Mouse (Mus musculus) kidney, embryonic 16.5 days (tissue): ENCODE results near the gene Cib2. TPM values are rescaled to one million over a fixed set of nuclear protein-coding genes. Genes with fewer than 3 reads are reported as not detected.
"Not testable (repeated sequence)": the region's sequence is repeated elsewhere in the genome, so short reads cannot be mapped to it uniquely, and the experiment has no call there.

Source experiments
- ATAC-seq: fragments of 200-750 bp; cut with Nextera tagmentation; 2 replicates; pipeline ENCODE4 v1.8.0; 2017; ENCODE audit warnings: moderate TSS enrichment; ENCODE audit not compliant: low FRiP score, low TSS enrichment
- H3K27ac ChIP-seq: fragments of 300-500 bp; sonication (generic); 2 replicates; pipeline ENCODE4 v1.5.1; 2014; ENCODE audit warnings: low read length
- H3K27me3 ChIP-seq: fragments of 300-500 bp; sonication (generic); 2 replicates; pipeline ENCODE4 v1.6.1; 2014; ENCODE audit warnings: low read length, control low read depth, mixed read lengths; ENCODE audit not compliant: insufficient read depth
- H3K36me3 ChIP-seq: fragments of 300-500 bp; sonication (generic); 2 replicates; pipeline ENCODE4 v1.6.1; 2014; ENCODE audit warnings: low read length, control low read depth, mixed read lengths; ENCODE audit not compliant: insufficient read depth
- H3K4me1 ChIP-seq: fragments of 300-500 bp; sonication (generic); 2 replicates; pipeline ENCODE4 v1.6.1; 2014; ENCODE audit warnings: low read length, control low read depth, mixed read lengths; ENCODE audit not compliant: insufficient read depth
- H3K4me2 ChIP-seq: fragments of 300-500 bp; sonication (generic); replicated peaks from 2 replicates; pipeline ENCODE4 v1.6.1; 2014; ENCODE audit warnings: low read depth, low read length
- H3K4me3 ChIP-seq: fragments of 300-500 bp; sonication (generic); 2 replicates; pipeline ENCODE4 v1.5.1; 2014; ENCODE audit warnings: mild to moderate bottlenecking, low read length
- H3K9ac ChIP-seq: fragments of 300-500 bp; sonication (generic); replicated peaks from 2 replicates; pipeline ENCODE4 v1.6.1; 2014; ENCODE audit warnings: low read length
- H3K9me3 ChIP-seq: fragments of 300-500 bp; sonication (generic); 2 replicates; pipeline ENCODE4 v1.6.1; 2016; ENCODE audit warnings: low read length, control low read depth
- WGBS: fragments of 180-500 bp; shearing (Covaris S2); extraction: QIAGEN DNeasy Blood & Tissue Kit; methylation state at CpG from one replicate; pipeline ENCODE4 v1.1.7; 2014; 5-methylcytosine and 5-hydroxymethylcytosine counted together
- polyA plus RNA-seq: library from polyadenylated mRNA; unstranded; fragments of >200 nt; fragmentation: Nextera tagmentation; extraction: Ambion mirVana; gene quantifications from 2 replicates; pipeline ENCODE4 v1.2.1, GENCODE M21; 2015

Cib2 gene
- polyA plus RNA-seq, 1 experiment from 2014 or later = 15.9 TPM

DNA sequence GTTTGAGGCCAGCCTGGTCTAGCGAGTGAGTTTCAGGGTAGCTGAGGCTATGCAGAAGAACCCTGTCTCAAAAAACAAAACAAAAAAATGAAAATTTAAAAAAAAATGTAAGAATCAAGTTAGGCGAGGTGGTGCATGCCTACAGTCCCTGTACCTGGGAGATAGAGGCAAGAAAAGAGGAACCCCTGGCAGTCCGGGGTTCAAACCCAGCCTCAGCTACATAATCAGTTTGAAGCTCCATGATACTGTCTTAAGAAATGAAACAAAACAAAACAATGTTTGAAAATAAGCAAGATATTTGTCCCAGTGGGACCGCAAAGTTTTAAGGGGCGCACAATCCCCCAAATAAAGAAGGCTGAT is 25.8 kb upstream of the Cib2 start:
- Histone ChIP-seq H3K4me2 (peak overlapping the region; percentile 56), H3K4me3 (peak overlapping the region; percentile 81), H3K4me1 (peaks cover 16% of the 10 kb centered on the region), H3K9me3 (no peaks in the 10 kb centered on the region), H3K9ac (peak overlapping the region; percentile 54), H3K27me3 (no peaks in the 10 kb centered on the region), H3K36me3 (peaks cover 9% of the 10 kb centered on the region; the same call in 1 of the 2 replicates), H3K27ac (no peak overlapping the region)
- ATAC-seq = no peak; the same call in 1 of the 2 replicates
- 38% methylated on average over 5 of the region's 5 CpGs for WGBS

DNA sequence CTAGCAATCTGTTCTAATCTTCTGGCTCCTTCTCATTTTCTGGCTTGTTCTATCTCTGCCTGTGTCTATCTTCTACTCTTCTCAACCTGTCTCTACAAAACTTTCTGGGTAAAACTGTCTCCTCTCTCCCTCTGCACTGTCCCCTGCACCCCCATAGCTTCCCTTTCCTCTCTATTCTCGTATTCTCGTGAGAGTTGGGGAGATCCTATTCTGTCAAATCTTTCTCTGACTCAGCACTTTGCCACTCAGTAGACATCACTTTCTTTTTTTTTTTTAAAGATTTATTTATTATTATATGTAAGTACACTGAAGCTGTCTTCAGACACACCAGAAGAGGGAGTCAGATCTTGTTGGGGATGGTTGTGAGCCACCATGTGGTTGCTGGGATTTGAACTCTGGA is 24.1 kb upstream of the Cib2 start:
- peaks cover 16% of the 10 kb centered on the region for H3K4me1 ChIP-seq
- not testable (repeated sequence) for ATAC-seq, H3K27ac ChIP-seq, H3K27me3 ChIP-seq, H3K36me3 ChIP-seq, H3K4me2 ChIP-seq, H3K4me3 ChIP-seq, H3K9me3 ChIP-seq, H3K9ac ChIP-seq
- 86% methylated on average over 2 of the region's 2 CpGs for WGBS

DNA sequence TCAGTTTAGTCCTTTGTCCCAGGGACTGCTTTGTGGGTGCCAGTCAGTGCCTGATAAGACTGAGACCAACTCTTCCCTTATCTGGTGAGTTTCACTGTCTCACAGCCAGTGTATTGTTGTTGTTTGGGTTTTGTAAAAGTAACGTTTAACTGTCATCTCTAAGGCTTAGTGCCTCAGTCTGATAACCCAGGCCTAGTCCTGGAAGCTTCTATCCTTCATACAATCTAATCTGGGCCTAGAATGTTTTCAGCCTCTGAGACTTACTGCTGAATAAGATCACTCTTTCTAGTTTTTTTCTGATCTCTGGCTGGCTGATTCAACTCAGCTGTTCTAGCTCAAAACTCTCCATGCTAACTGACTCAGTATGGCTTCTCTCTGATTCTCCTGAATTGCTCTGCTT is 23.7 kb upstream of the Cib2 start:
- 74% methylated on average over 1 of the region's 1 CpGs for WGBS
- no peak overlapping the region for H3K27ac ChIP-seq
- no peak overlapping the region for H3K4me2 ChIP-seq
- no peak overlapping the region for H3K9ac ChIP-seq
- H3K9me3 ChIP-seq = no peaks in the 10 kb centered on the region
- no peak overlapping the region for H3K4me3 ChIP-seq
- no peaks in the 10 kb centered on the region for H3K27me3 ChIP-seq
- no peaks in the 10 kb centered on the region for H3K36me3 ChIP-seq
- H3K4me1 ChIP-seq = peaks cover 16% of the 10 kb centered on the region
- no peak for ATAC-seq

- no peak for ATAC-seq
- H3K4me2 ChIP-seq = no peak overlapping the region
- no peaks in the 10 kb centered on the region for H3K4me1 ChIP-seq
- H3K27me3 ChIP-seq = no peaks in the 10 kb centered on the region
- WGBS = 47% methylated on average over 9 of the region's 9 CpGs
- no peak overlapping the region for H3K4me3 ChIP-seq
- H3K27ac ChIP-seq = no peak overlapping the region
- no peaks in the 10 kb centered on the region for H3K36me3 ChIP-seq
- H3K9me3 ChIP-seq = no peaks in the 10 kb centered on the region
- H3K9ac ChIP-seq = no peak overlapping the region
These were observed 11.3 kb upstream of the Cib2 start for GRCm38 (mm10) chr9:54571130-54571839.

GRCm38 (mm10) chr9:54568732-54569131 is 8.7 kb upstream of the Cib2 start:
- no peak overlapping the region for H3K4me3 ChIP-seq
- H3K27me3 ChIP-seq = no peaks in the 10 kb centered on the region
- no peaks in the 10 kb centered on the region for H3K4me1 ChIP-seq
- no peaks in the 10 kb centered on the region for H3K36me3 ChIP-seq
- 0 out of 2 replicates have a peak, but pooled peaks have one; percentile 46 for ATAC-seq
- H3K9ac ChIP-seq = no peak overlapping the region
- no peaks in the 10 kb centered on the region for H3K9me3 ChIP-seq
- no peak overlapping the region for H3K4me2 ChIP-seq
- no peak overlapping the region for H3K27ac ChIP-seq
- 52% methylated on average over 2 of the region's 2 CpGs for WGBS

GRCm38 (mm10) chr9:54566958-54567357 is 6.9 kb upstream of the Cib2 start:
- ATAC-seq = no peak
- H3K9ac ChIP-seq = no peak overlapping the region
- no peak overlapping the region for H3K4me3 ChIP-seq
- no peaks in the 10 kb centered on the region for H3K4me1 ChIP-seq
- no peak overlapping the region for H3K4me2 ChIP-seq
- peak overlapping the region; percentile 48; the same call in 1 of the 2 replicates for H3K27ac ChIP-seq
- no peaks in the 10 kb centered on the region for H3K36me3 ChIP-seq
- no peaks in the 10 kb centered on the region for H3K27me3 ChIP-seq
- 46% methylated on average over 4 of the region's 4 CpGs for WGBS
- no peaks in the 10 kb centered on the region for H3K9me3 ChIP-seq

DNA sequence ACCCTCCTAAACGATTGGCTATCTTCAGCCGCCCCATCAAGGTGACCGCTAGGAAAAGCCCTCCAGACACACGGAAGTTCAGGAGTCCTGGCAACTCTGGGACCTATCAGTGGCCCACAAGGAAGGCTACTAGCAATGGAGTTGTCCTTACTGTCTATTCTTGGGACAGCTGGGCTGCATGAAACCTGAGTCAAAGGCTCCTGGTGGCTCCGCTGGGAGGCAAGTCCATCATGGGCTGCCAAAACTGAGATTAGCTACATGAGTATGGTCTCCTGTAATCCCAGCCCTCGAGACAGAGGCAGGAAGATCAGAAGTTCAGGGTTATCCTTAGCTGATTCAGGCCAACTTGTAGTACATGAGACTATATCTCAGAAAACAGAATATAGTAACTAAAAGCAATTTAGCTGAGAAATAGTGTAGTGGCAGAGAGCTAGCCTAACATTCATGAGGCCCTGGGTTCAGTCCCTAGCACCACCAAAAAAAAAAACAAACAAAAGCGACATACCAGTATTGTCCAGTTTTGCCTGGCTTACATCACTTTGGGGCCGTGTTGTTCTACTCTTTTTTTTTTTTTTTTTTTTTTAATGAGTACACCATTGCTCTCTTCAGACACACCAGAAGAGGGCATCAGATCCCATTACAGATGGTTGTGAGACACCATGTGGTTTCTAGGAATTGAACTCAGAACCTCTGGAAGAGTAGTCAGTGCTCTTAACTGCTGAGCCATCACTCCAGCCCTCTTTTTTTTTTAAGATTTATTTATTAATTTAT is 998 bp upstream of the Cib2 start:
- no peaks in the 10 kb centered on the region for H3K36me3 ChIP-seq
- H3K9ac ChIP-seq = no peak overlapping the region
- no peaks in the 10 kb centered on the region for H3K9me3 ChIP-seq
- H3K4me3 ChIP-seq = no peak overlapping the region
- H3K27me3 ChIP-seq = no peaks in the 10 kb centered on the region
- H3K27ac ChIP-seq = no peak overlapping the region
- 84% methylated on average over 8 of the region's 8 CpGs for WGBS
- H3K4me1 ChIP-seq = peaks cover 8% of the 10 kb centered on the region; the same call in 1 of the 2 replicates
- no peak for ATAC-seq
- H3K4me2 ChIP-seq = no peak overlapping the region

GRCm38 (mm10) chr9:54558731-54559130 is 1.3 kb downstream of the Cib2 start:
- ATAC-seq = no peak
- peaks cover 8% of the 10 kb centered on the region; the same call in 1 of the 2 replicates for H3K4me1 ChIP-seq
- no peaks in the 10 kb centered on the region for H3K36me3 ChIP-seq
- no peaks in the 10 kb centered on the region for H3K9me3 ChIP-seq
- H3K4me3 ChIP-seq = no peak overlapping the region
- 61% methylated on average over 8 of the region's 8 CpGs for WGBS
- no peak overlapping the region for H3K9ac ChIP-seq
- H3K27me3 ChIP-seq = no peaks in the 10 kb centered on the region
- H3K4me2 ChIP-seq = no peak overlapping the region
- no peak overlapping the region for H3K27ac ChIP-seq

- no peak overlapping the region for H3K9ac ChIP-seq
- whole genome bisulfite sequencing = 61% methylated on average over 2 of the region's 2 CpGs
- H3K4me1 ChIP-seq = peaks cover 5% of the 10 kb centered on the region; the same call in 1 of the 2 replicates
- no peaks in the 10 kb centered on the region for H3K9me3 ChIP-seq
- no peaks in the 10 kb centered on the region for H3K27me3 ChIP-seq
- H3K4me3 ChIP-seq = no peak overlapping the region
- no peak overlapping the region for H3K4me2 ChIP-seq
- no peak overlapping the region for H3K27ac ChIP-seq
- ATAC-seq = no peak
- H3K36me3 ChIP-seq = no peaks in the 10 kb centered on the region
These were observed 5.0 kb downstream of the Cib2 start for GRCm38 (mm10) chr9:54555044-54555443.

DNA sequence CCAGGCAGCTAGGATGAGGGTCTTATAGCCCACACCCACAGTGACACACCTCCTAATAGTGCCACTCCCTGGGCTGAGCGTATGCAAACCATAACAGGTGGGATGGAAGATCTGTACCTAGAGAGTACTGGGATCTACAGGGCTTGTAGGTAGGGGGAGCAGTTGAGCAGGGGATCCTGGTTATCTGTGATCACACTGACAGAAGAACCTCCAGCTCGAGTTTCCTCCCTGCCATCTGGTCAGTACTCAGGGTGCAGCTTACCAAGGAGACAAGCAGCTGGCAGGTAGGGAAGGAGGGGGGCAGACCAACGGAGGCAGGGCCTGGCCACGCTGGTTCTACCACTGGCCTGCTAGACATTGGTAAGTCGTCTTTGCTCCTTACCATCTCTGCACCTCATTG is 7.6 kb downstream of the Cib2 start:
- Histone ChIP-seq H3K27ac (no peak overlapping the region), H3K4me3 (no peak overlapping the region), H3K27me3 (no peaks in the 10 kb centered on the region), H3K4me2 (no peak overlapping the region), H3K9me3 (no peaks in the 10 kb centered on the region), H3K9ac (no peak overlapping the region), H3K36me3 (no peaks in the 10 kb centered on the region), H3K4me1 (no peaks in the 10 kb centered on the region)
- ATAC-seq = peak; percentile 59
- 24% methylated on average over 5 of the region's 5 CpGs for WGBS
